Mouse (Mus musculus): ENCODE data around the gene Fbxo2. TPM values are rescaled to one million over a fixed set of nuclear protein-coding genes. Genes with fewer than 3 reads are reported as not detected.

The Fbxo2 gene
- polyA plus RNA-seq, 1 experiment from 2014 or later, result 4.5 TPM

DNA sequence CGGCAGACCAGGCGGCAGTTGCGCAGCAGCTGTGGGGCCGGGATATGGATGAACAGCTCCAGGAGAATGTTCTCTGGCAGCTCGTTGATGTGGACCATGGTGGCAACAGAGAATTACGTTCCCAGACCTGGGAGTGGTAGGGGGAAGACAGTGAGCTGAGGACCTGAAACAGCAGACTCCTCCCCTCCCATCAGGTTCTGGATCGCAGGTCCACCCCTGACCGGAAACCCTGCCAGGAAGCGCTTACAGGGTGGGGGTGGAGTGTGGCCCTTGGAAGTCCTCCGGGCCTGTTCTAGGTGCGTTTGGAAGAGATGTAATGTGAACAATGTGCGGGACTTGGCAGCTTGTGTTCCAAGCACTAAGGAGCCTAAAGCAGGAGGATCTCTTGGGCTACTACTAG, 10.9 kb upstream of the Fbxo2 start:
- no peak overlapping the region for H3K4me2 ChIP-seq
- WGBS, result 45% methylated on average over 12 of the region's 12 CpGs
- H3K4me1 ChIP-seq, result peaks cover 23% of the 10 kb centered on the region; the same call in 1 of the 2 replicates
- no peak for ATAC-seq (ENCODE audit: insufficient number of reproducible peaks, low FRiP score, low TSS enrichment, low read depth)
- H3K27me3 ChIP-seq, result no peaks in the 10 kb centered on the region
- no peaks in the 10 kb centered on the region for H3K9me3 ChIP-seq
- no peak overlapping the region for H3K27ac ChIP-seq
- H3K36me3 ChIP-seq, result peaks cover 25% of the 10 kb centered on the region
- H3K9ac ChIP-seq, result no peak overlapping the region
- no peak overlapping the region for H3K4me3 ChIP-seq

DNA sequence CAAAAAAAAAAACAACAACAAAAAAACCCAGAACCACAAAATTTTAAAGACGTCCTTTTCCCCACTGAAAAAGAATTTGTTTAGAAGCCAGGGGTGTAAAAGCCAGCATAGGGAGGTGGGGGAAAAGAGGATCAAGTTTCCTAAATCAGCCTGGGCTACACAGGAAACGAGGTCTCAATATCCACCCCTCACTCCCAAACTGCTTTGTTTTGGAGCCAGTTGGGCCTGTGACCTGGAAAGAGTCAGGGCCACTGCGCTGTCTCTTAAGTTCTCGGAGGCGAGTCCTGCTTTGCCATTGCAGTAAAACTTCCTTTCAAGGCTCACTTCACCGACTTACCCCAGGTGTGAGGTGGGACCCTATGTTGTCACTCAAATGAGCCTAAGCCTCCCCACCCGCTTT, 10.2 kb upstream of the Fbxo2 start:
- Histone ChIP-seq H3K4me2 (no peak overlapping the region), H3K4me1 (peaks cover 23% of the 10 kb centered on the region; the same call in 1 of the 2 replicates), H3K9me3 (no peaks in the 10 kb centered on the region), H3K27me3 (no peaks in the 10 kb centered on the region), H3K27ac (no peak overlapping the region), H3K9ac (no peak overlapping the region), H3K4me3 (no peak overlapping the region), H3K36me3 (peaks cover 21% of the 10 kb centered on the region)
- 37% methylated on average over 7 of the region's 7 CpGs for WGBS
- ATAC-seq (ENCODE audit: insufficient number of reproducible peaks, low FRiP score, low TSS enrichment, low read depth), result no peak

DNA sequence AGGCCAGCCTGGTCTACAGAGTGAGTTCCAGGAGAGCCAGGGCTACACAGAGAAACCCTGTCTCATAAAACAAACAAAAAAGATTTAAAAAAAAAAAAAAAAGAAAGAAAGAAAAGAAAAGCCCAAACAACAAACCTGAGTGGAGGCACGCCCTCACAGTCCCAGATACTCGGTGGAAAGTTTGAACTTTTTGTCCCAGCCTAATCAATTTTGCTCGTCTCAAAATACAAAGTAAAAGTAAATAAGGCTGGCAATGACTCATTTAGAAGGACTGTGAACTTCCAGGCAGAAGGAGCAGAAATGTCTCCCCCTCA, 9.5 kb upstream of the Fbxo2 start:
- H3K27me3 ChIP-seq, result no peaks in the 10 kb centered on the region
- H3K9ac ChIP-seq, result no peak overlapping the region
- no peak for ATAC-seq (ENCODE audit: insufficient number of reproducible peaks, low FRiP score, low TSS enrichment, low read depth)
- 50% methylated on average over 3 of the region's 3 CpGs for WGBS
- peaks cover 23% of the 10 kb centered on the region; the same call in 1 of the 2 replicates for H3K4me1 ChIP-seq
- no peak overlapping the region for H3K27ac ChIP-seq
- peaks cover 17% of the 10 kb centered on the region; the same call in 1 of the 2 replicates for H3K36me3 ChIP-seq
- no peaks in the 10 kb centered on the region for H3K9me3 ChIP-seq
- peak overlapping the region; percentile 95 for H3K4me2 ChIP-seq
- H3K4me3 ChIP-seq, result peak overlapping the region; percentile 66

GRCm38 (mm10) chr4:148151267-148152168, 8.9 kb upstream of the Fbxo2 start, which contains the start of gene Fbxo6:
Fbxo6 (minus strand) TSS chr4:148152140.
- H3K27ac ChIP-seq, result peak within 1 kb of the TSS; percentile 74
- ATAC-seq (ENCODE audit: insufficient number of reproducible peaks, low FRiP score, low TSS enrichment, low read depth), result peak; percentile 84
- no peaks in the 10 kb centered on the region for H3K27me3 ChIP-seq
- peaks cover 23% of the 10 kb centered on the region; the same call in 1 of the 2 replicates for H3K4me1 ChIP-seq
- H3K4me3 ChIP-seq, result peak within 1 kb of the TSS; percentile 66
- no peaks in the 10 kb centered on the region for H3K9me3 ChIP-seq
- peaks cover 12% of the 10 kb centered on the region; the same call in 1 of the 2 replicates for H3K36me3 ChIP-seq
- H3K9ac ChIP-seq, result peak within 1 kb of the TSS; percentile 65
- WGBS, result 1% methylated on average over 65 of the region's 67 CpGs
- H3K4me2 ChIP-seq, result peak within 1 kb of the TSS; percentile 95

DNA sequence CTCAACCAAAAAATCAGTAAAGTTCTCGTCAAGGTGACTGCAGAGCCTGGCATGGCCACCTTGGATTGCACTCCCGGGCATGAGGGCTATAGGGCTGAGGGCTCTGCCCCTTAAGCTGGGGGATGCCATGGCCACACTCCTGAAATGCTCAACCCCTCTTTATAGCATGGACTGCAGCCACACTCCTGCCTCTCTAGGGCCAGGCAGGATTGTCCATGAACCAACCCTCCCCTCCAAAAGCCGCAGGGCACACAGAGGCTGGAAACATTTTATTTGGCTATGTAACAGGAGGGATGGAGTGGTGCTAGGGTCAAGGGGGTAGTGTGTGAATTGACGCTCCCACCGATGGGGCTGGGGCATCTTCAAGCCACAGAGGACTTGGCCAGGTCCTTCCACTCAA, 7.9 kb upstream of the Fbxo2 start:
- ATAC-seq (ENCODE audit: insufficient number of reproducible peaks, low FRiP score, low TSS enrichment, low read depth), result no peak
- Histone ChIP-seq H3K36me3 (peaks cover 3% of the 10 kb centered on the region; the same call in 1 of the 2 replicates), H3K9ac (no peak overlapping the region), H3K4me1 (peaks cover 23% of the 10 kb centered on the region; the same call in 1 of the 2 replicates), H3K27me3 (no peaks in the 10 kb centered on the region), H3K4me3 (no peak overlapping the region), H3K9me3 (no peaks in the 10 kb centered on the region), H3K27ac (no peak overlapping the region), H3K4me2 (no peak overlapping the region)
- 79% methylated on average over 5 of the region's 5 CpGs for WGBS

GRCm38 (mm10) chr4:148154006-148154405, 6.4 kb upstream of the Fbxo2 start:
- no peak overlapping the region for H3K27ac ChIP-seq
- no peak overlapping the region for H3K4me3 ChIP-seq
- ATAC-seq (ENCODE audit: insufficient number of reproducible peaks, low FRiP score, low TSS enrichment, low read depth), result no peak
- peaks cover 3% of the 10 kb centered on the region; the same call in 1 of the 2 replicates for H3K36me3 ChIP-seq
- 90% methylated on average over 4 of the region's 4 CpGs for WGBS
- peaks cover 6% of the 10 kb centered on the region; the same call in 1 of the 2 replicates for H3K27me3 ChIP-seq
- H3K9ac ChIP-seq, result no peak overlapping the region
- H3K4me1 ChIP-seq, result peaks cover 31% of the 10 kb centered on the region
- no peaks in the 10 kb centered on the region for H3K9me3 ChIP-seq
- no peak overlapping the region for H3K4me2 ChIP-seq

GRCm38 (mm10) chr4:148154982-148155381, 5.4 kb upstream of the Fbxo2 start:
- 58% methylated on average over 3 of the region's 3 CpGs for WGBS
- Histone ChIP-seq H3K9ac (no peak overlapping the region), H3K27me3 (peaks cover 6% of the 10 kb centered on the region; the same call in 1 of the 2 replicates), H3K27ac (no peak overlapping the region), H3K9me3 (no peaks in the 10 kb centered on the region), H3K4me1 (peaks cover 33% of the 10 kb centered on the region), H3K4me2 (no peak overlapping the region), H3K36me3 (peaks cover 3% of the 10 kb centered on the region; the same call in 1 of the 2 replicates), H3K4me3 (no peak overlapping the region)
- no peak for ATAC-seq (ENCODE audit: insufficient number of reproducible peaks, low FRiP score, low TSS enrichment, low read depth)

DNA sequence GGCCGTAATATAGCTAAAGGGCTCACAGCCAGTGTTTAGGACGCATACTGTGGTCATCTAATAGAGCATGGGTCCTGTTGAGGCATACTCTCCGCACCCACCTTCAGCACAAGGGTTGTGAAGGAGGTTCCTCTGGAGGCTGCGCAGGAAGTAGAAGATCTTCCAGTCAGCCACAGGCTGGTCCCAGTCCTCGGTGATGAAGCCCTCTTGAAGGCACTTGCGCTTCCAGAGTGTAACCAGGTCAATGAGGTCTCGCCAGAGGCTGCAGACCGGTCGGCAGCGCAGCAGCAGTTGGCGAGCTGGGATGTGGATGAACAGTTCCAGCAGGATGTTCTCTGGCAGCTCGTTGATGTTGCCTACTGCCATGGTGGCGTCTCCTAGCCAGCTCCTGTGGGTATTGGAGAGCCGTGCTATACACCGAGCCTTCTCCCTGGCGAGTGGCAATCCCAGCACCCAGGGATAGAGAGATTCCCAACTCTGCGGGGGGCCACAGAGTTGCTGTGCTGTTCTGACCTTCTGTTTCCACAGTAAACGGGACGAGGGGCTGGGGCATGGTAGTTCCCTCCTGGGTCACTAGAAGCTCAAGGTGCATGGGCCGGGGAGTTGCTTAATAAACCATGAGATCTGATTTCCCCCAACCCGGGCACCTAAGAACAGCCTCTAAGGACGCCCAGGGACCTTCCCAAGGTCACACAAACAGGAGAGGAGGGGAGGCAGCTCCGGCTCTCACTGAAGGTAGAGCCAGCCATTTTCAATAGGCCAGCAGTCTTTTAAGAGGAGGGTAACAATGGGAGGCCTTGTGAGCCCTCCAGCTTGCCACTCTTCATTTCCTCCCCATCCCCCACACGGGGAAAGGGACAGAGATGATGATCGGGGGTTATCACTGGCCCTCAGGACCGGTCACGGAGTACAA, 1.7 kb upstream of the Fbxo2 start:
- Histone ChIP-seq H3K4me2 (peak overlapping the region; percentile 97), H3K9ac (peak overlapping the region; percentile 63; the same call in 1 of the 2 replicates), H3K36me3 (0 out of 2 replicates have a peak, but pooled peaks cover 3% of the 10 kb centered on the region), H3K9me3 (no peaks in the 10 kb centered on the region), H3K27ac (no peak overlapping the region), H3K27me3 (peaks cover 42% of the 10 kb centered on the region), H3K4me3 (peak overlapping the region; percentile 61), H3K4me1 (peaks cover 32% of the 10 kb centered on the region)
- ATAC-seq (ENCODE audit: insufficient number of reproducible peaks, low FRiP score, low TSS enrichment, low read depth), result no peak
- 37% methylated on average over 27 of the region's 27 CpGs for WGBS

- Histone ChIP-seq H3K27me3 (peaks cover 53% of the 10 kb centered on the region), H3K4me2 (peak overlapping the region; percentile 97), H3K27ac (no peak overlapping the region), H3K36me3 (0 out of 2 replicates have a peak, but pooled peaks cover 3% of the 10 kb centered on the region), H3K4me3 (peak overlapping the region; percentile 61), H3K4me1 (peaks cover 43% of the 10 kb centered on the region), H3K9me3 (no peaks in the 10 kb centered on the region), H3K9ac (peak overlapping the region; percentile 63)
- peak; percentile 83 for ATAC-seq (ENCODE audit: insufficient number of reproducible peaks, low FRiP score, low TSS enrichment, low read depth)
- WGBS, result under 1% methylated on average over 54 of the region's 55 CpGs
Observed at GRCm38 (mm10) chr4:148159544-148160435, 631 bp upstream of the Fbxo2 start.

GRCm38 (mm10) chr4:148164002-148164439, 3.6 kb downstream of the Fbxo2 start:
- Histone ChIP-seq H3K4me1 (peaks cover 48% of the 10 kb centered on the region), H3K27ac (no peak overlapping the region), H3K9me3 (no peaks in the 10 kb centered on the region), H3K36me3 (no peaks in the 10 kb centered on the region), H3K27me3 (peaks cover 76% of the 10 kb centered on the region), H3K4me3 (peak overlapping the region; percentile 32), H3K4me2 (peak overlapping the region; percentile 59), H3K9ac (no peak overlapping the region)
- under 1% methylated on average over 29 of the region's 29 CpGs for WGBS
- ATAC-seq (ENCODE audit: insufficient number of reproducible peaks, low FRiP score, low TSS enrichment, low read depth), result no peak

DNA sequence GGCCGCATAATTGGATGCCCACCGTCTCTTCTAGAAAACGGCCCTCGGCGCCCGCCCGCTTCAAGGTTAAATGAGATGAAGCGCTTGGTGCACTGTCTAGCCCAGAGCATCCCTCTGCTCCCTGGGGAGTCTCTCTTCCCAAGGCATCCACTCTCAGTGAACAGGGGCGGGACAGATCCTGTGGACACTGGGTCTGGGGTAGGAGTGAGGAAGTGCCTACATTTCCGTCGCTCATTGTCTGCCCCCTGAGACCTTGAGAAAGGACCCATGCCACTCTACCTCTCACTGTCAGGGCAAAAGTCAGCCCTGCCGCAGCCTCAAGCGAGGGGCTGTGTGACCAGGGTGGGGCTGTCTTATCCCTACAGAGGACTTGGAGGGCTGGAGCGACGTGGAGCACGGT, 4.0 kb downstream of the Fbxo2 start:
- Histone ChIP-seq H3K4me3 (peak overlapping the region; percentile 32), H3K27ac (no peak overlapping the region), H3K27me3 (peaks cover 78% of the 10 kb centered on the region), H3K4me1 (peaks cover 44% of the 10 kb centered on the region), H3K4me2 (peak overlapping the region; percentile 59; the same call in 1 of the 2 replicates), H3K9me3 (no peaks in the 10 kb centered on the region), H3K9ac (no peak overlapping the region), H3K36me3 (no peaks in the 10 kb centered on the region)
- ATAC-seq (ENCODE audit: insufficient number of reproducible peaks, low FRiP score, low TSS enrichment, low read depth), result no peak
- 2% methylated on average over 16 of the region's 16 CpGs for WGBS

All from limb, embryonic 15.5 days (tissue).